Mouse (Mus musculus) liver, adult 2 months (tissue): Measurements from ENCODE around the gene Alas2.

Experiments
- CTCF ChIP-seq: fragments of 200-500 bp; IDR thresholded peaks from 2 replicates; pipeline ENCODE4 v1.5.1; 2011; ENCODE audit warnings: low read depth, low read length, control low read depth
- POLR2A ChIP-seq: fragments of 200-500 bp; IDR thresholded peaks from 2 replicates; pipeline ENCODE4 v1.6.1; 2011; ENCODE audit warnings: low read length, control low read depth; ENCODE audit not compliant: insufficient read depth; ENCODE audit errors: extremely low read depth

DNA sequence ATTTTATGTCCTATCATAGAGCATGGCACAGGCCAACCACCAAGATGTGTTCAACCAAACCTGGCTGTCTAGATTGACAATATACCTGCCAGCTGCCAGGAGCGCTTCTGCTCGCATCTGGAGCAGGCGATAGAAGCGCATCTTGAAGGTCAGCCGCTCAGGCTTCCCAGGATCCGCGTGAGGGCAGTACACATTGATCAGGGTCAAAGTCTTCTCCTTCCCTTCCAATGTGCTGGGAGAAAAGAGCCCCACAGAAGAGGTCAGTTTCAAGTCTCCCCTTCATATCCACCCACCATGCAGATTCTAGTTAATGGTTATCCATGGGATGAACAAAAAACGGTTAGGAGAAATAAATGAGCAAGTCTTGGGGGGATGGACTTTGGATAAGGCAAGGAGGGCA, 37.9 kb downstream of the Alas2 start:
- TF ChIP-seq CTCF (no peak), POLR2A (no peak)
